Mouse (Mus musculus) heart, adult 10 weeks (tissue): Measurements from ENCODE around the gene Defa31. TPM values are rescaled to one million over a fixed set of nuclear protein-coding genes. Genes with fewer than 3 reads are reported as not detected.

Experiments used
- polyA plus RNA-seq: library from polyadenylated mRNA; stranded (reverse); fragments of 350-450 nt; fragmentation: Illumina TruSeq; extraction: RNeasy Lipid Tissue Mini Kit (QIAGEN cat#74804); gene quantifications from one replicate; pipeline ENCODE4 v1.2.3, GENCODE M21; 2014; ENCODE audit warnings: low read depth, low replicate concordance

Gene Defa31
- polyA plus RNA-seq: not detected

DNA sequence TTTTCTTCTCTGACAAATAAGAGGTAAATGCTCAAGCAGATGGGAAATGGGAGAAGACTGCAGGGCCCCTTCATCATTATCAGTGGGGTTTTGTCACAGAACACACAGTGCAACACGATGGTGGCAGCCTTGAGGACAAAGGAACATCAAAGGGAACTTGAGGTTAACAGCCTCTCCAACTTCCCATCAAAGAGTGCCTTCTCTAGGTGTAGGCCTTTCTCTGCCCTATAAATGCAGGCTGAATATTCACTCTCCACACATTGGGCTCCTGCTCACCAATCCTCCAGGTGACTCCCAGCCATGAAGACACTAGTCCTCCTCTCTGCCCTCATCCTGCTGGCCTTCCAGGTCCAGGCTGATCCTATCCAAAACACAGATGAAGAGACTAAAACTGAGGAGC is at the start of gene Defa31:
Gene Defa31 (plus strand): TSS at position 301 of the 400 bp plus-strand sequence.

DNA sequence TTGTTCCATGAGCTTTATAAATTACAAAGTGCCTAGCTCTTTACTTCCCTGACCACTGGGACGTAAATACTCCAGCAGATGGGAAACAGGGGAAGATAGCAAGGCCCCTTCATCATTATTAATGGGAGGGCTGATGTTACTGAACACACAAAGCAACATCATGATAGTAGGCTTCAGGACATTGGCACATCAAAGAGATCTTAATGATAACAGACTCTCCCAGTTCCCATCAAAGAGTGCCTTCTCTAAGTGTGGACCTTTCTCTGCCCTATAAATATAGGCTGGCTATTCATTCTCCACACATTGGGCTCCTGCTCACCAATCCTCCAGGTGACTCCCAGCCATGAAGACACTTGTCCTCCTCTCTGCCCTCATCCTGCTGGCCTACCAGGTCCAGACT is 29.4 kb upstream of the Defa31 start, which contains the start of gene Defa22:
Gene Defa22 (plus strand): TSS at position 301 of the 400 bp plus-strand sequence.

DNA sequence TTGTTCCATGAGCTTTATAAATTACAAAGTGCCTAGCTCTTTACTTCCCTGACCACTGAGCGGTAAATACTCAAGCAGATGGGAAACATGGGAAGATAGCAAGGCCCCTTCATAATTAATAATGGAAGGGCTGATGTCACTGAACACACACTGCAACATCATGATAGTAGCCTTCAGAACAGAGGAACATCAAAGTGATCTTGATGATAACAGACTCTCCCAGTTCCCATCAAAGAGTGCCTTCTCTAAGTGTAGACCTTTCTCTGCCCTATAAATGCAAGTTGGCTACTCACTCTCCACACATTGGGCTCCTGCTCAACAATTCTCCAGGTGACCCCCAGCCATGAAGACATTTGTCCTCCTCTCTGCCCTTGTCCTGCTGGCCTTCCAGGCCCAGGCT is 9.8 kb downstream of the Defa31 start, which contains the start of gene Gm15293:
Gene Gm15293 (plus strand): TSS at position 301 of the 400 bp plus-strand sequence.

Other genes with a start within 250 kb of the Defa31 start
- not detected for gene AY761185, start 246.9 kb upstream of the Defa31 start, polyA plus RNA-seq
- not detected for gene Defa21, start 166.1 kb upstream of the Defa31 start, polyA plus RNA-seq
- not detected for gene Defa23, start 136.6 kb upstream of the Defa31 start, polyA plus RNA-seq
- not detected for gene Defa35, start 126.6 kb upstream of the Defa31 start, polyA plus RNA-seq
- gene Defa25, start 107.2 kb upstream of the Defa31 start, polyA plus RNA-seq: not detected
- gene Gm14851, start 95.6 kb upstream of the Defa31 start, polyA plus RNA-seq: not detected
- not detected for gene Defa30, start 57.0 kb upstream of the Defa31 start, polyA plus RNA-seq
- not detected for gene Defa22, start 29.3 kb upstream of the Defa31 start, polyA plus RNA-seq
- not detected for gene Gm15293, start 9.9 kb downstream of the Defa31 start, polyA plus RNA-seq
- not detected for gene Gm15292, start 58.1 kb downstream of the Defa31 start, polyA plus RNA-seq
- not detected for gene Defa27, start 123.9 kb downstream of the Defa31 start, polyA plus RNA-seq
- not detected for gene Defa29, start 135.4 kb downstream of the Defa31 start, polyA plus RNA-seq
- gene Defa2, start 186.9 kb downstream of the Defa31 start, polyA plus RNA-seq: not detected
- not detected for gene Defa33, start 200.2 kb downstream of the Defa31 start, polyA plus RNA-seq
- gene Defa36, start 235.8 kb downstream of the Defa31 start, polyA plus RNA-seq: not detected